Mouse (Mus musculus): ENCODE results near the gene Lrrc7.

DNA sequence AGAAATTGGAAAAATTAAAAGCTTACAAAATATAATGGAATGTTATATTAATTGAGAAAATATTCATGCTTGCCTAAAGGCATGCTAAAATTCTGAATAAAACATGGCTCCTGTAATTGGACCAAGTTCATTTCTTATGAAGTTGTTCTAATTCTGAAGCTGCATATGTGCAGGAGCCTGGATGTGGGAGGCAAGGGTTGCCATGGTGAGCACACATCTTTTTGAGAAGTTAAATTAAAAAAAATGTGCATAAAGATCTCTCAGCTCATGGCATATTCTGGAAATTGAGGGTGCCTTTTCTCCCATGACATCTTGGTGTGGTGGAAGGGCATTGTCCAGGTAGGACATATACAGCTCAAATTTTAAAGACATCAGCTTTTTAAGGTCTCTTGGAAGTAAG, 3.4 kb downstream of the Lrrc7 start:
- no peak for TF ChIP-seq GATA1 (IDR thresholded peaks at IDR 0.05; ENCODE audit: borderline replicate concordance, low read length)
- TF ChIP-seq CTCF (IDR thresholded peaks at IDR 0.05; ENCODE audit: low read depth, low read length), result no peak
- no peak for TF ChIP-seq TAL1 (conservative IDR thresholded peaks at IDR 0.05; ENCODE audit: low read depth, low read length)
- TF ChIP-seq GATA2 (IDR thresholded peaks at IDR 0.05; ENCODE audit: borderline replicate concordance, low read depth, low read length), result no peak
- no peak for TF ChIP-seq POLR2AphosphoS5 (IDR thresholded peaks at IDR 0.05; ENCODE audit: insufficient replicate concordance, low read depth, low read length)
